Mouse (Mus musculus) cerebellum, adult 2 months (tissue): Measurements from ENCODE around the gene Flot2.

Experiments used
- CTCF ChIP-seq: fragments of 200-500 bp; IDR thresholded peaks from 2 replicates; pipeline ENCODE4 v1.5.1; 2011; ENCODE audit warnings: low read depth, mild to moderate bottlenecking, control low read depth, low read length, moderate library complexity, borderline replicate concordance; ENCODE audit not compliant: insufficient read depth
- POLR2A ChIP-seq: fragments of 200-500 bp; IDR thresholded peaks from 2 replicates; pipeline ENCODE4 v1.6.1; 2011; ENCODE audit warnings: low read length, control low read depth, borderline replicate concordance; ENCODE audit not compliant: insufficient read depth

DNA sequence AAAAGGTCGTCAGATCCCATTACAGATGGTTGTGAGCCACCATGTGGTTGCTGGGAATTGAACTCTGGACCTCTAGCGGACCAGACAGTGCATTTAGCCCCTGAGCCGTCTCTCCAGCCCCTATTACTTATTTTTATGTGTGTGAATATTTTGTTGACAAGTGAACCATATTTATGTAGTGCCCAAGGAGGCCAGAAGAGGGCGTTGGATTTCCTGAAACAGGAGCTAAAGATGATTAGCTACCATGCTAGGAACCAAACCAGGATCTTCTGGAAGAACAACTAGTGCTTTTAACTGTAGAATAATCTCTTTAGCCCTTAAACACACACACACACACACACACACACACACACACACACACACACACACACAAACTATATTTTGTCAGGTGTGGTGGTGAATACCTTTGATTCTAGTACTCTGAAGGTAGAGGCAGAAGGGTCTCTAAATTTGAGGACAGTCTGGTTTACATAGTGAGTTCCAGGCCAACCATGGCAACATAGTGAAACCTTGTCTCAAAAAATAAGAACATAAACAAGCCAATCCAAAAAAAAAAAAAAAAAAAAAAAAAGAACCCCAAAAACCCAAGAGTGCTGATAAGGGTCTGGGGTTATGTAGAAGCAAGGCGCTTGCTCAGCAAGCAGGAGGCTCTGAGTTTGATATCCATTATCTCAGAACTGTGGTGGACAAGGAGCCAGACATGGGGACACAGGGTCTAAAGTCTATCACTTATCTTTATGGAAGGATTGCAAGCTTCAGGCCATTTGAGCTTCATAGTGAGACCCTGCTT lies 65.4 kb downstream of the Flot2 start:
- no peak for TF ChIP-seq POLR2A
- no peak for TF ChIP-seq CTCF
